16 mouse cellular contexts compared by ENCODE assay signal in genomic region chr8:125516115-125516905, GRCm38 (mm10). TPM values are rescaled to one million over a fixed set of nuclear protein-coding genes. Genes with fewer than 3 reads are reported as not detected.
DNase-seq lines count a peak whose midpoint lies in the region; ATAC-seq and TF ChIP-seq lines count a peak whose summit lies in the region.
"Had no signal": no experiment of that assay in that cellular context is flagged by ENCODE, and none has a peak within 500 bp of the region (broad histone marks: within the 10 kb centered on the region; RNA-seq: fewer than 3 reads in every experiment).

No protein-coding gene starts in this region.

- H3K9me3 ChIP-seq in hindbrain, embryonic 10.5 days = no peaks in the 10 kb centered on the region
- H3K9me3 ChIP-seq in hindbrain, embryonic 14.5 days (ENCODE audit: control insufficient read depth, low read length) = no peaks in the 10 kb centered on the region
- H3K9me3 ChIP-seq: forebrain, embryonic 15.5 days; kidney, embryonic 15.5 days; limb, embryonic 12.5 days; midbrain, embryonic 13.5 days had no signal

- no peak overlapping the region for H3K9ac ChIP-seq in heart, adult 2 months (ENCODE audit: low read depth, low read length)
- H3K9ac ChIP-seq in hindbrain, embryonic 14.5 days = no peak overlapping the region
- H3K9ac ChIP-seq: forebrain, embryonic 15.5 days; kidney, embryonic 15.5 days; limb, embryonic 12.5 days; liver, embryonic 14.5 days; midbrain, embryonic 13.5 days had no signal

- peaks cover 59% of the 10 kb centered on the region for H3K4me1 ChIP-seq in heart, adult 2 months (ENCODE audit: control insufficient read depth, insufficient read depth, low read length)
- peaks cover 92% of the 10 kb centered on the region for H3K4me1 ChIP-seq in hindbrain, embryonic 10.5 days (replicated peaks)
- peaks cover 9% of the 10 kb centered on the region for H3K4me1 ChIP-seq in hindbrain, embryonic 14.5 days (replicated peaks; ENCODE audit: control insufficient read depth, insufficient read depth, low read length)

- no peak overlapping the region for H3K4me2 ChIP-seq in hindbrain, embryonic 14.5 days (replicated peaks)
- H3K4me2 ChIP-seq: forebrain, embryonic 15.5 days; kidney, embryonic 15.5 days; limb, embryonic 12.5 days; midbrain, embryonic 13.5 days had no signal

- H3K27ac ChIP-seq in heart, adult 2 months = peak overlapping the region; percentile 87
- H3K27ac ChIP-seq in hindbrain, embryonic 10.5 days = 0 out of 2 replicates have a peak overlapping the region, but pooled peaks have one; percentile 24
- H3K27ac ChIP-seq in hindbrain, embryonic 14.5 days = no peak overlapping the region
- H3K27ac ChIP-seq: kidney, embryonic 15.5 days; limb, embryonic 12.5 days; liver, embryonic 14.5 days; macrophage; midbrain, embryonic 13.5 days had no signal

- intact Hi-C loops in heart, adult 2 months (cut with DNase I) = loop anchor here (5.0 kb wide), 1 partner anchor 319 kb away; no protein-coding TSS in a partner anchor
- intact Hi-C loops in heart, postnatal 14 days (cut with DNase I) = no loop called here

- no peak for TF ChIP-seq CTCF in heart, adult 2 months (IDR thresholded peaks at IDR 0.05)

- H3K79me2 ChIP-seq in heart, adult 2 months (replicated peaks; ENCODE audit: control insufficient read depth, insufficient read depth, low read length) = no peaks in the 10 kb centered on the region; the same call in 1 of the 2 replicates

- H3K36me3 ChIP-seq in heart, adult 2 months (ENCODE audit: control insufficient read depth, insufficient read depth, low read length) = peaks cover 18% of the 10 kb centered on the region
- H3K36me3 ChIP-seq in hindbrain, embryonic 10.5 days = 0 out of 2 replicates have a peak, but pooled peaks cover 2% of the 10 kb centered on the region
- H3K36me3 ChIP-seq in hindbrain, embryonic 14.5 days (replicated peaks; ENCODE audit: control insufficient read depth, insufficient read depth) = no peaks in the 10 kb centered on the region
- H3K36me3 ChIP-seq: forebrain, embryonic 15.5 days; kidney, embryonic 15.5 days; limb, embryonic 12.5 days; midbrain, embryonic 13.5 days had no signal

- no peak for TF ChIP-seq POLR2A in heart, adult 2 months (IDR thresholded peaks at IDR 0.05; ENCODE audit: insufficient read depth, low read depth, low read length)

- TF ChIP-seq EP300 in heart, adult 2 months (IDR thresholded peaks at IDR 0.05; ENCODE audit: insufficient read depth, low read depth, low read length) = no peak

- WGBS in heart, adult 2 months = 56% methylated on average over 6 of the region's 6 CpGs
- 64% methylated on average over 6 of the region's 6 CpGs for WGBS in hindbrain, embryonic 10.5 days
- 64% methylated on average over 6 of the region's 6 CpGs for WGBS in hindbrain, embryonic 14.5 days

- DNase-seq in adrenal gland, postnatal 10 days = peak; percentile 38
- no peak for DNase-seq in adrenal gland, postnatal 25 days
- DNase-seq in heart, adult 2 months = no peak
- DNase-seq in heart, postnatal 14 days = no peak
- DNase-seq in hindbrain, embryonic 10.5 days (ENCODE audit: low spot score) = no peak
- no peak for DNase-seq in hindbrain, embryonic 14.5 days (ENCODE audit: low spot score)
- DNase-seq in brain, adult 2 months (ENCODE audit: low read depth, low spot score) = peak; percentile 47
- no peak for DNase-seq in thymus, postnatal 4 days
- DNase-seq: thymus, postnatal 36 days had no signal

- ATAC-seq in hindbrain, embryonic 14.5 days (ENCODE audit: low FRiP score) = no peak
- ATAC-seq: forebrain, embryonic 15.5 days; midbrain, embryonic 13.5 days had no signal

- no peak overlapping the region for H3K4me3 ChIP-seq in heart, adult 2 months
- H3K4me3 ChIP-seq in hindbrain, embryonic 10.5 days = no peak overlapping the region
- H3K4me3 ChIP-seq in hindbrain, embryonic 14.5 days (replicated peaks; ENCODE audit: low read length) = no peak overlapping the region
- H3K4me3 ChIP-seq: forebrain, embryonic 15.5 days; kidney, embryonic 15.5 days; limb, embryonic 12.5 days; midbrain, embryonic 13.5 days; myocyte had no signal

- H3K27me3 ChIP-seq in heart, adult 2 months (ENCODE audit: control insufficient read depth, insufficient read depth, low read length) = no peaks in the 10 kb centered on the region
- peaks cover 5% of the 10 kb centered on the region; the same call in 1 of the 2 replicates for H3K27me3 ChIP-seq in hindbrain, embryonic 10.5 days (ENCODE audit: insufficient read depth, poor library complexity, severe bottlenecking)
- H3K27me3 ChIP-seq in hindbrain, embryonic 14.5 days (ENCODE audit: control insufficient read depth, insufficient read depth, low read length) = no peaks in the 10 kb centered on the region
- H3K27me3 ChIP-seq: forebrain, embryonic 15.5 days; kidney, embryonic 15.5 days; limb, embryonic 12.5 days; midbrain, embryonic 13.5 days had no signal

RNA-seq across cellular contexts. Expression of gene Sipa1l2, which starts 53.3 kb away (rescaled TPM):
- total RNA-seq in adrenal gland, postnatal 10 days (2021) = 10 to 100 TPM; 29.1 to 36.5 TPM
- total RNA-seq in adrenal gland, postnatal 25 days (2021) = 54.5 and 79.1 TPM in 2 replicates
- total RNA-seq in heart, adult 2 months (2021) = 10 to 100 TPM; 42.9 to 45.4 TPM
- 27.0 and 40.5 TPM in 2 replicates for polyA plus RNA-seq in heart, adult 2 months (2012; rRNA removed)
- 10 to 100 TPM; 46.6 to 48.3 TPM for total RNA-seq in heart, postnatal 14 days (2021)
- polyA plus RNA-seq in hindbrain, embryonic 10.5 days (2016; fragmentation: Nextera tagmentation; extraction: Ambion mirVana) = 13.9 and 20.1 TPM in 2 replicates
- 19.3 and 22.1 TPM in 2 replicates for polyA plus RNA-seq in hindbrain, embryonic 14.5 days (2014; fragmentation: Nextera tagmentation; extraction: Ambion mirVana)

Comparison
In these comparisons a context has a peak if more than half of its experiments do, and no peak if none do; other contexts are left out.
1. DNase-seq: peak in adrenal gland, postnatal 10 days (single experiment) and brain, adult 2 months (single experiment); none in adrenal gland, postnatal 25 days (single experiment), heart, adult 2 months (0 of 2), heart, postnatal 14 days (0 of 2), hindbrain, embryonic 10.5 days (single experiment), hindbrain, embryonic 14.5 days (single experiment) and thymus, postnatal 4 days (single experiment).